Mouse (Mus musculus) neural tube, embryonic 11.5 days (tissue): ENCODE measurements around the gene Cflar. TPM values are rescaled to one million over a fixed set of nuclear protein-coding genes. Genes with fewer than 3 reads are reported as not detected.

ENCODE experiments used
- ATAC-seq: fragments of 200-750 bp; cut with Nextera tagmentation; 2 replicates; pipeline ENCODE4 v1.8.0; 2017; ENCODE audit warnings: moderate number of reproducible peaks, mild to moderate bottlenecking, moderate TSS enrichment, moderate library complexity; ENCODE audit not compliant: insufficient read depth, low FRiP score, low TSS enrichment
- DNase-seq: peaks from one replicate; pipeline ENCODE4 v3.0.0-alpha.2; 2015; ENCODE audit warnings: low spot score
- H3K27ac ChIP-seq: fragments of 300-500 bp; sonication (generic); 2 replicates; pipeline ENCODE4 v1.5.1; 2014; ENCODE audit warnings: low read depth, mild to moderate bottlenecking, low read length
- H3K27me3 ChIP-seq: fragments of 300-500 bp; sonication (generic); 2 replicates; pipeline ENCODE4 v1.6.1; 2014; ENCODE audit warnings: mild to moderate bottlenecking, low read length, mixed read lengths; ENCODE audit not compliant: control insufficient read depth, insufficient read depth
- H3K36me3 ChIP-seq: fragments of 300-500 bp; sonication (generic); 2 replicates; pipeline ENCODE4 v1.6.1; 2014; ENCODE audit warnings: mild to moderate bottlenecking, low read length, moderate library complexity, mixed read lengths; ENCODE audit not compliant: control insufficient read depth, insufficient read depth
- H3K4me1 ChIP-seq: fragments of 300-500 bp; sonication (generic); 2 replicates; pipeline ENCODE4 v1.6.1; 2014; ENCODE audit warnings: low read length, mixed read lengths; ENCODE audit not compliant: control insufficient read depth, insufficient read depth
- H3K4me2 ChIP-seq: fragments of 300-500 bp; sonication (generic); 2 replicates; pipeline ENCODE4 v1.6.1; 2014; ENCODE audit warnings: low read depth, mild to moderate bottlenecking, moderate library complexity
- H3K4me3 ChIP-seq: fragments of 300-500 bp; sonication (generic); 2 replicates; pipeline ENCODE4 v1.5.1; 2014; ENCODE audit warnings: low read depth, low read length
- H3K9ac ChIP-seq: fragments of 300-500 bp; sonication (generic); 2 replicates; pipeline ENCODE4 v1.6.1; 2014; ENCODE audit warnings: mild to moderate bottlenecking, low read length
- H3K9me3 ChIP-seq: fragments of 300-500 bp; sonication (generic); 2 replicates; pipeline ENCODE4 v1.6.1; 2016; ENCODE audit warnings: low read length; ENCODE audit not compliant: control insufficient read depth
- WGBS: fragments of 180-500 bp; shearing (Covaris S2); extraction: QIAGEN DNeasy Blood & Tissue Kit; methylation state at CpG from one replicate; pipeline ENCODE4 v1.1.7; 2014; 5-methylcytosine and 5-hydroxymethylcytosine counted together
- polyA plus RNA-seq: library from polyadenylated mRNA; unstranded; fragments of >200 nt; fragmentation: Nextera tagmentation; extraction: Ambion mirVana; gene quantifications from 2 replicates; pipeline ENCODE4 v1.2.1, GENCODE M21; 2014

Cflar gene
- polyA plus RNA-seq, 1 experiment from 2014 or later, result 18.0 TPM

GRCm38 (mm10) chr1:58734043-58734920 lies 23.0 kb downstream of the Cflar start:
- DNase-seq, result no peak
- no peak for ATAC-seq
- Histone ChIP-seq H3K27ac (no peak overlapping the region), H3K4me1 (no peaks in the 10 kb centered on the region), H3K4me3 (no peak overlapping the region), H3K27me3 (no peaks in the 10 kb centered on the region), H3K36me3 (no peaks in the 10 kb centered on the region), H3K9ac (no peak overlapping the region), H3K4me2 (no peak overlapping the region), H3K9me3 (no peaks in the 10 kb centered on the region)
- WGBS, result 96% methylated on average over 11 of the region's 11 CpGs

DNA sequence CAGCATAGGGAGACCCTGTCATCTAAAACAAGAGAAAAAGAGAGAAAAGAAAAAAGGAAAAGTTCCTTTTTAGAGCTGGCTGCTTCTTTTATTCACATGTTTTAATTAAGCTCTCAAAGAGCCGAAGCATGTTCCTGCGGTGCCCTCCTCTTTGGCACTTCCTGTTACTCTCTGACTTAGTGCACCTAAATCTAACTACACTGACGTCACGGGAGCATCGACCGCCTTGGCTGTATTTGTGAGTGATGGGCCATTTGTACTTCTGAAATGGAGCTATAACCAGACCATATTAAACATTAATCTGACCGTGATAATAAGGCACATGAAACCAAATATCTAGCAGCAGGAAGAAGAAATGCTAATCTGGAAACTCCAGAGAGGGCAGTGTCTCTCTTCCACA lies 24.7 kb downstream of the Cflar start:
- Histone ChIP-seq H3K27ac (no peak overlapping the region), H3K27me3 (no peaks in the 10 kb centered on the region)

DNA sequence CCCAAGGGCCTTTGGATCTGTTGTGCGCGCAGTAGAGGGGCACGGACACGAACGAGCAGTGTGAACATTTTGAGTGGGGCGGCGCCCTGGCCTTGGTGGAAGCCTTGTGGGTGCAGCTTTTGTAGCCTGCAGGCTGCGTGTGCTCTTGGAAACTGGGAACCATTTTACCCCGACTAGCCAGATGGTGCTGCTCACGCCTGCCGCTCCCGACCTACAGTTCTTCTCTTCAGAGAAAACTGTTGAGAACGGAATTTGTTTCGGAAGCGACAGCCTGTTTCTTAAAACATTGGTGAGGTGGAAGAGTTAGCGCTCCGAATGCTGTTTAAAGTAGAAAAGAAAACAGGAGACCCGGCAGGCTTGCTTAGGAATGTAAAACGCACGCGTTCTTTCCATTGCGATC lies 25.7 kb downstream of the Cflar start:
- Histone ChIP-seq H3K36me3 (no peaks in the 10 kb centered on the region; the same call in 1 of the 2 replicates), H3K4me2 (no peak overlapping the region), H3K27ac (no peak overlapping the region), H3K9ac (no peak overlapping the region), H3K27me3 (no peaks in the 10 kb centered on the region), H3K4me3 (no peak overlapping the region), H3K4me1 (no peaks in the 10 kb centered on the region), H3K9me3 (no peaks in the 10 kb centered on the region)
- ATAC-seq, result no peak
- WGBS, result 94% methylated on average over 22 of the region's 22 CpGs
- no peak for DNase-seq

More for the DNA sequence above, 24.7 kb downstream of the Cflar start:
- no peak overlapping the region for H3K9ac ChIP-seq
- H3K4me3 ChIP-seq, result no peak overlapping the region
- WGBS, result 94% methylated on average over 7 of the region's 7 CpGs
- DNase-seq, result no peak
- no peak for ATAC-seq
- H3K36me3 ChIP-seq, result no peaks in the 10 kb centered on the region; the same call in 1 of the 2 replicates
- H3K9me3 ChIP-seq, result no peaks in the 10 kb centered on the region
- H3K4me1 ChIP-seq, result no peaks in the 10 kb centered on the region
- H3K4me2 ChIP-seq, result no peak overlapping the region

GRCm38 (mm10) chr1:58739529-58739928 lies 28.2 kb downstream of the Cflar start:
- no peak overlapping the region for H3K9ac ChIP-seq
- H3K9me3 ChIP-seq, result no peaks in the 10 kb centered on the region
- no peak for ATAC-seq
- no peaks in the 10 kb centered on the region; the same call in 1 of the 2 replicates for H3K36me3 ChIP-seq
- no peak overlapping the region for H3K4me2 ChIP-seq
- H3K4me3 ChIP-seq, result no peak overlapping the region
- DNase-seq, result no peak
- H3K27me3 ChIP-seq, result no peaks in the 10 kb centered on the region
- H3K27ac ChIP-seq, result no peak overlapping the region
- 91% methylated on average over 7 of the region's 7 CpGs for WGBS
- H3K4me1 ChIP-seq, result no peaks in the 10 kb centered on the region

DNA sequence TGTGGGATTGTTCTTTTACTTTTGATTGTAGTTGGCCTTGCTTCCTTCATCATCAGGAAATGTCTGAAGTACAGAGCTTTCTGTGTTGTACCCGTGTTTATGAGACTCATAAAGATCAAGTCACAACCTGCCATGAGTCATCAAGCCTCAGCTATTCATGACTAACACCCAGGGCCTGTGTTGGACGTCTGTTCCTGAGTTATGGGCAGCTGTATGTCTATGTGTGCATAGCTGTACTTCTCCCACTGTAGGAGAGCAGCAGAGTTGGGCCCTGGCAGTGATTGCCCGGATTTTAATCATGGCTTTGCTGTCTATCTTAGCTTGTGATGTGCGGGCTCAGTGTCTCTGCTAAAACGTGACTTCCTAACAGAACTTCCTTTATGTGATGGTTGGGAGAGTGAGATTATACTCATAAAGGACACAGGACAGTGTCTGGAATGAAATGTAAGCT lies 31.3 kb downstream of the Cflar start:
- Histone ChIP-seq H3K27ac (no peak overlapping the region), H3K4me1 (no peaks in the 10 kb centered on the region), H3K27me3 (no peaks in the 10 kb centered on the region), H3K36me3 (no peaks in the 10 kb centered on the region; the same call in 1 of the 2 replicates), H3K9ac (no peak overlapping the region), H3K4me2 (no peak overlapping the region), H3K4me3 (no peak overlapping the region), H3K9me3 (no peaks in the 10 kb centered on the region)
- WGBS, result 82% methylated on average over 5 of the region's 5 CpGs
- ATAC-seq (no peak), DNase-seq (no peak)

- 93% methylated on average over 6 of the region's 6 CpGs for whole genome bisulfite sequencing
- Histone ChIP-seq H3K4me2 (no peak overlapping the region), H3K4me1 (no peaks in the 10 kb centered on the region), H3K9ac (no peak overlapping the region), H3K27me3 (no peaks in the 10 kb centered on the region), H3K9me3 (no peaks in the 10 kb centered on the region), H3K27ac (no peak overlapping the region), H3K36me3 (no peaks in the 10 kb centered on the region; the same call in 1 of the 2 replicates), H3K4me3 (no peak overlapping the region)
- ATAC-seq (no peak), DNase-seq (no peak)
These were observed 31.9 kb downstream of the Cflar start for GRCm38 (mm10) chr1:58743252-58743651.

- Histone ChIP-seq H3K9me3 (no peaks in the 10 kb centered on the region), H3K4me3 (no peak overlapping the region), H3K36me3 (peaks cover 2% of the 10 kb centered on the region; the same call in 1 of the 2 replicates), H3K4me1 (no peaks in the 10 kb centered on the region), H3K4me2 (no peak overlapping the region), H3K27ac (no peak overlapping the region), H3K9ac (no peak overlapping the region), H3K27me3 (no peaks in the 10 kb centered on the region)
- no peak for ATAC-seq
- whole genome bisulfite sequencing, result 88% methylated on average over 7 of the region's 7 CpGs
- DNase-seq, result no peak
These were observed 33.3 kb downstream of the Cflar start for GRCm38 (mm10) chr1:58744645-58745044.

GRCm38 (mm10) chr1:58746880-58747279 lies 35.6 kb downstream of the Cflar start:
- H3K27ac ChIP-seq, result no peak overlapping the region
- DNase-seq, result peak; percentile 22
- no peak overlapping the region for H3K9ac ChIP-seq
- no peaks in the 10 kb centered on the region for H3K4me1 ChIP-seq
- ATAC-seq, result no peak
- no peak overlapping the region for H3K4me2 ChIP-seq
- no peaks in the 10 kb centered on the region for H3K27me3 ChIP-seq
- H3K4me3 ChIP-seq, result no peak overlapping the region
- H3K9me3 ChIP-seq, result no peaks in the 10 kb centered on the region
- 0 out of 2 replicates have a peak, but pooled peaks cover 2% of the 10 kb centered on the region for H3K36me3 ChIP-seq
- 75% methylated on average over 9 of the region's 9 CpGs for WGBS

- H3K4me3 ChIP-seq, result no peak overlapping the region
- no peaks in the 10 kb centered on the region for H3K36me3 ChIP-seq
- 97% methylated on average over 3 of the region's 3 CpGs for WGBS
- no peaks in the 10 kb centered on the region for H3K9me3 ChIP-seq
- ATAC-seq (no peak), DNase-seq (no peak)
- no peak overlapping the region for H3K4me2 ChIP-seq
- H3K27ac ChIP-seq, result no peak overlapping the region
- H3K4me1 ChIP-seq, result no peaks in the 10 kb centered on the region
- H3K9ac ChIP-seq, result no peak overlapping the region
- no peaks in the 10 kb centered on the region for H3K27me3 ChIP-seq
These were observed 48.1 kb downstream of the Cflar start for GRCm38 (mm10) chr1:58759451-58759850.
